Mouse (Mus musculus): ENCODE measurements at regions not wholly inside any gene's neighbourhood (a gene's known extent, or its start where the extent isn't known, plus 50 kb on each side); places are given as distances from the start of the nearest gene placed in this dataset.

DNA sequence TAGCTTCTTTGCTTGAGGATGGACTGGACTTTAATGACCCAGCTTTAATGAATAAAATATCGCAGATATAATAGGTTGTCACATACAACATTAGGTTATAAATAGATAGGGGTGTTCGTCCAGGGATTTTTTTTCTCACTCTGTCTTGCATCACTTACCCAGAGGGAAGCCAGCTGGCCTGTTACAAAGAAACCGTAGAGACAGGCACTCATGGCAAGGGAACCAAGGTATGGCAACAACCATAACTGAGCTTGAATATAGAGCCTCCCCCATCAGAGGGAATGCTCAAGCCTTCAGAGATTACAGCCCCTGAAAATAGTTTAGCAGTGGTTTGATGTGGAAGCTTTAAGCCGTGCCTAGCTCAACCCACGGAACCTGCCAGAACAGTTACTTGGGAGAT is 504.9 kb downstream of the Ptprc start:
- TF ChIP-seq EP300 (IDR thresholded peaks at IDR 0.05; ENCODE audit: low read depth): no peak
- TF ChIP-seq CTCF (IDR thresholded peaks at IDR 0.05; ENCODE audit: low read depth): no peak
